Mouse (Mus musculus) cerebellum, postnatal 36 days (tissue): ENCODE measurements around the gene Ssbp1.

Experiments
- DNase-seq, 2 experiments: peaks; one replicate each; pipeline ENCODE4 v3.0.0; 2021 to 2022; ENCODE audit warnings: mixed read lengths in 2 of 2

Ssbp1 gene

DNA sequence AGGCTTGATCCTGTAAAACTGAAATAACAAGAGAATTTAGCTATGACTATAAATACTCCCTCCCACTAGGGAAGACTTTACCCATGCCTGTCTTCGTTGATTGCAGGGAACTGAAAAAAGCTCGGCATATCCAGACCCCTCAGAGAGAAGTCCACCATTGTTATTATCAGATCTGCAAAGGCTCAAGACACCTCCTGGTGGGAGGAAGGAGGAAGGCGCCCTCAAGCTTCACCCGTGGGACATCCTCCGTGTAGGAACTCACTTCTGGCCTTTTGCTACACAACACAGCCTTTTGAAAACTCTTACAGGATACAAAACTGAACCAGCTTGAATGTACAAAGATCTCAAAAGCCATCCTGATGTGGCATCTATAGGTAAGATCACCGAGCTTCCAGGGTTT is 5.4 kb upstream of the Ssbp1 start:
- no peak for DNase-seq

DNA sequence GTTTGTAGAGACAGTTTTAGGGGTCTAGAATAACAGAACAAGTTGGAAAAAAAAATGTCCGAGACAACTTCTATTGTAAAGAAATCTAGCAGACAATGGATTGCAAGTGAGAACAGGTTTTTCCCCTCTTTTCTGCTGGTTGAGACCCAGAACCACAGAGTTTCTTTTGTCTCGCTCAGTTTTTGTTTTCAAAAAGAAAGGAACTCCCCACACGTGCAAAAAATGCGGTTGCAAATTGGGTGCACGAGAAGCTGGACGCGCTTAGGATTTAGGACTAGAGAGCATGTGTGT is 513 bp downstream of the Ssbp1 start:
- no peak for DNase-seq

- no peak for DNase-seq
Observed at GRCm38 (mm10) chr6:40476132-40476531, 5.0 kb downstream of the Ssbp1 start.

DNA sequence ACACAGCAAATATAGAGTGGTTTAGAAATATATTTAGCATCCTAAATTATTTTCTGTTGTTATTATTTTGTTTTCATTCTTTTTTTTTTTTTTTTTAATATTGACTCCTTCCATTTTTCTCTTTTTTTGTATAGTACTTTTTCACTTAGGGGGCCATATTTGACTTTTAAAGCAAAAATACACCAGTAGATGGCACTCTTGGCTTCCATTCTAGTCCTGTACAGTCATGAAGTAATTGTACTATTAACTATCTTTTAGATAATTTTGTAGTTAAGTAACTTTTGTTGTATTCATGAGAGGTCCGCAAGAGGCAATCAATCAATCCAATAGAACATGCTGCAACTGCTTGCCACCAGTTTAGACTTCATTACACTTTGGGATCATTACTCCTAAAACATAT is 8.6 kb downstream of the Ssbp1 start:
- no peak for DNase-seq

- DNase-seq = no peak
Observed at GRCm38 (mm10) chr6:40482318-40482717, 11.2 kb downstream of the Ssbp1 start.

- DNase-seq = no peak
Observed at GRCm38 (mm10) chr6:40490933-40491332, 19.8 kb downstream of the Ssbp1 start, which contains the start of gene Tas2r137. Gene Tas2r137, plus strand, starts transcription at chr6:40491233.

DNA sequence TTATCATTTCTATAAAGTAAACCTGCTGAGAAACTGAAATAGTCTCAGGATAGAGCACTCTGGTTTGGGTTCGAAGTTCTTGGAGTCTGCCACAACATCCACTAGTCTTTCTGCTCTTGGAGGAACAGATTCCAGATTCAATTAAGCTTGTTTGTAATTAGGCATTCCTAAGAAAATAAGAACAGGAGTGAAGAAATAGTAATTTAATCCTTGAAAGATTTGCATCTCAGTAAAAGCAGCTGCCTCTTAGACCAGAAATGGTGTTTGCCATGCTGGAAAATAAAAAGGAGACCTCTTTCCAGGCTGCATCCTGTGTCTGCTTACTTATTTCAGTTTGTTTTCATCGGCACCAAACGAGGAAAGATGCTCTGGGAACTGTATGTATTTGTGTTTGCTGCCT is 22.1 kb downstream of the Ssbp1 start, which contains the start of gene Tas2r108:
Tas2r108 (plus strand) TSS at position 301 of the 400 bp plus-strand sequence.
- no peak for DNase-seq

DNA sequence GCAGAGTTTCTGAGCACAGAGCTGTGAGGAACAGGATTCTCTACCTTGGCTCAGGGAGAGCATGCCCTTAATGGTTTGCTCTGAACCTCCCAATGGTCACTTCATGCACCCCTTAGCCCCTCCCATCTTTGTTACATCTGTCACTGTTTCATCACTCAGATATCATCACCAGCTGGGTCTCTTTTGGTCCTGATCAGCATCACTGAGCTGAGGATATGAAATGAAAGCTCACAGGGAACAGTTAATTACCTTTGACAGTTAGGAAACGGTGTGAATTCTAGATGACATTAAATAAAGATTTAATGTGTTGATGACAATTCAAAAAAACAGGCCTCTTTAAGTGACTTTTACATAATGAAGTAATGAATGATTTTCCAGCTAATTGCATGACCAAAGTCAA is 48.3 kb downstream of the Ssbp1 start, which contains the start of gene Prss37:
Prss37 (minus strand) TSS at position 101 of the 400 bp plus-strand sequence.
- DNase-seq = no peak
